10 mouse cellular contexts compared by ENCODE assay signal in genomic region chr15:97720026-97720675, GRCm38 (mm10). TPM values are rescaled to one million over a fixed set of nuclear protein-coding genes. Genes with fewer than 3 reads are reported as not detected.
DNase-seq lines count a peak whose midpoint lies in the region; ATAC-seq and TF ChIP-seq lines count a peak whose summit lies in the region.
"Had no signal": no experiment of that assay in that cellular context is flagged by ENCODE, and none has a peak within 500 bp of the region (broad histone marks: within the 10 kb centered on the region; RNA-seq: fewer than 3 reads in every experiment).

No protein-coding gene starts in this region.

- H3K36me3 ChIP-seq in hindbrain, embryonic 13.5 days: no peaks in the 10 kb centered on the region
- no peaks in the 10 kb centered on the region for H3K36me3 ChIP-seq in hindbrain, embryonic 12.5 days
- H3K36me3 ChIP-seq in CH12.LX (replicated peaks in 1 of 2; ENCODE audit: control insufficient read depth in 1 of 2, insufficient read depth in 1 of 2, low read length in 1 of 2): peaks cover 28 to 71% of the 10 kb centered on the region in 2 experiments
- H3K36me3 ChIP-seq in heart, embryonic 12.5 days: no peaks in the 10 kb centered on the region
- H3K36me3 ChIP-seq in liver, postnatal 0 days (replicated peaks; ENCODE audit: insufficient read depth, low read length): no peaks in the 10 kb centered on the region

- TF ChIP-seq RAD21 in CH12.LX (IDR thresholded peaks at IDR 0.05; ENCODE audit: low read depth, low read length): no peak

- in situ Hi-C loops in CH12.LX (cut with MboI; ENCODE audit: low pct_ligation_motif_present, low pct_unique_long_range_greater_than_20kb, low sequenced_read_pairs): no loop called here

- peak overlapping the region; percentile 53; the same call in 1 of the 2 replicates for H3K27ac ChIP-seq in hindbrain, embryonic 13.5 days
- H3K27ac ChIP-seq in hindbrain, embryonic 12.5 days: no peak overlapping the region; the same call in 1 of the 2 replicates
- peak overlapping the region; percentile 84 for H3K27ac ChIP-seq in CH12.LX (ENCODE audit: insufficient read depth, low read depth)
- peak overlapping the region; percentile 24; the same call in 1 of the 2 replicates for H3K27ac ChIP-seq in heart, embryonic 12.5 days (ENCODE audit: poor library complexity, severe bottlenecking)
- H3K27ac ChIP-seq in liver, postnatal 0 days (ENCODE audit: low read depth): peak overlapping the region; percentile 70

- H3K4me3 ChIP-seq in hindbrain, embryonic 13.5 days: no peak overlapping the region
- no peak overlapping the region for H3K4me3 ChIP-seq in hindbrain, embryonic 12.5 days
- H3K4me3 ChIP-seq in CH12.LX (replicated peaks in 1 of 3; ENCODE audit: low read depth in 2 of 3, low read length in 2 of 3, poor library complexity in 1 of 3): peak overlapping the region in 2 of 3 experiments; percentile 2 to 28
- no peak overlapping the region for H3K4me3 ChIP-seq in heart, embryonic 12.5 days
- no peak overlapping the region for H3K4me3 ChIP-seq in liver, postnatal 0 days (ENCODE audit: low read depth, low read length)
- H3K4me3 ChIP-seq: myocyte had no signal

- no peak for TF ChIP-seq EP300 in CH12.LX (IDR thresholded peaks at IDR 0.05; ENCODE audit: low read length)
- no peak for TF ChIP-seq EP300 in liver, postnatal 0 days (IDR thresholded peaks at IDR 0.05; ENCODE audit: low read depth)

- H3K4me1 ChIP-seq in hindbrain, embryonic 13.5 days (replicated peaks): peaks cover 7% of the 10 kb centered on the region; the same call in 1 of the 2 replicates
- H3K4me1 ChIP-seq in hindbrain, embryonic 12.5 days: 0 out of 2 replicates have a peak, but pooled peaks cover 3% of the 10 kb centered on the region
- H3K4me1 ChIP-seq in CH12.LX (ENCODE audit: control insufficient read depth in 1 of 2, insufficient read depth in 2 of 2): peaks cover 45 to 90% of the 10 kb centered on the region in 2 experiments
- peaks cover 15% of the 10 kb centered on the region for H3K4me1 ChIP-seq in heart, embryonic 12.5 days (replicated peaks)
- no peaks in the 10 kb centered on the region for H3K4me1 ChIP-seq in liver, postnatal 0 days (ENCODE audit: insufficient read depth)

- ATAC-seq in hindbrain, embryonic 13.5 days (ENCODE audit: low FRiP score): no peak
- ATAC-seq in hindbrain, embryonic 12.5 days (ENCODE audit: low FRiP score): no peak
- ATAC-seq in heart, embryonic 12.5 days (ENCODE audit: insufficient number of reproducible peaks, low FRiP score): peak; percentile 61; the same call in 1 of the 2 replicates
- no peak for ATAC-seq in liver, postnatal 0 days

- no peak overlapping the region for H3K4me2 ChIP-seq in hindbrain, embryonic 13.5 days
- no peak overlapping the region for H3K4me2 ChIP-seq in hindbrain, embryonic 12.5 days (replicated peaks)
- 0 out of 2 replicates have a peak overlapping the region, but pooled peaks have one; percentile 37 for H3K4me2 ChIP-seq in CH12.LX (ENCODE audit: insufficient read depth, low read depth, poor library complexity, severe bottlenecking)
- no peak overlapping the region for H3K4me2 ChIP-seq in heart, embryonic 12.5 days
- H3K4me2 ChIP-seq in liver, postnatal 0 days (ENCODE audit: low read depth, low read length): no peak overlapping the region

- 81% methylated on average over 12 of the region's 12 CpGs for WGBS in hindbrain, embryonic 13.5 days
- 74% methylated on average over 12 of the region's 12 CpGs for WGBS in hindbrain, embryonic 12.5 days
- WGBS in heart, embryonic 12.5 days: 63% methylated on average over 12 of the region's 12 CpGs
- 73% methylated on average over 12 of the region's 12 CpGs for WGBS in liver, postnatal 0 days (ENCODE audit: insufficient replicate concordance)

- H3K9me3 ChIP-seq in hindbrain, embryonic 13.5 days: no peaks in the 10 kb centered on the region
- H3K9me3 ChIP-seq in hindbrain, embryonic 12.5 days (replicated peaks): no peaks in the 10 kb centered on the region
- H3K9me3 ChIP-seq in CH12.LX (replicated peaks; ENCODE audit: low read length): peaks cover 12% of the 10 kb centered on the region
- H3K9me3 ChIP-seq in heart, embryonic 12.5 days (replicated peaks): 0 out of 2 replicates have a peak, but pooled peaks cover 4% of the 10 kb centered on the region
- H3K9me3 ChIP-seq in liver, postnatal 0 days (ENCODE audit: low read length): no peaks in the 10 kb centered on the region

- dilution Hi-C loops in CH12.LX (cut with MboI; ENCODE audit: extremely low pct_ligation_motif_present, extremely low pct_unique_long_range_greater_than_20kb, low sequenced_read_pairs): no loop called here

- TF ChIP-seq POLR2A in CH12.LX (IDR thresholded peaks at IDR 0.05; ENCODE audit: low read depth, low read length): no peak

- peaks cover 4% of the 10 kb centered on the region for H3K79me2 ChIP-seq in CH12.LX (replicated peaks; ENCODE audit: control insufficient read depth, extremely low read depth, insufficient read depth, poor library complexity, severe bottlenecking)

- H3K27me3 ChIP-seq in hindbrain, embryonic 13.5 days: peaks cover 4% of the 10 kb centered on the region; the same call in 1 of the 2 replicates
- no peaks in the 10 kb centered on the region; the same call in 1 of the 2 replicates for H3K27me3 ChIP-seq in hindbrain, embryonic 12.5 days
- no peaks in the 10 kb centered on the region for H3K27me3 ChIP-seq in CH12.LX (replicated peaks)
- H3K27me3 ChIP-seq in heart, embryonic 12.5 days (replicated peaks): no peaks in the 10 kb centered on the region
- H3K27me3 ChIP-seq in liver, postnatal 0 days (ENCODE audit: insufficient read depth, low read length): no peaks in the 10 kb centered on the region

- TF ChIP-seq CTCF in CH12.LX (conservative IDR thresholded peaks at IDR 0.05 in 1 of 2, IDR thresholded peaks at IDR 0.05 in 1 of 2; ENCODE audit: low read depth in 2 of 2, low read length in 2 of 2): no peak
- no peak for TF ChIP-seq CTCF in liver, postnatal 0 days (IDR thresholded peaks at IDR 0.05; ENCODE audit: low read depth)

- H3K9ac ChIP-seq in hindbrain, embryonic 13.5 days: no peak overlapping the region
- no peak overlapping the region for H3K9ac ChIP-seq in hindbrain, embryonic 12.5 days
- H3K9ac ChIP-seq in CH12.LX (ENCODE audit: insufficient read depth, low read depth): peak overlapping the region; percentile 33
- H3K9ac ChIP-seq in heart, embryonic 12.5 days: peak overlapping the region; percentile 22; the same call in 1 of the 2 replicates
- no peak overlapping the region for H3K9ac ChIP-seq in liver, postnatal 0 days (replicated peaks)

- DNase-seq in CH12.LX (ENCODE audit: extremely low read depth): no peak
- no peak for DNase-seq in liver, postnatal 0 days
- no peak for DNase-seq in right cerebral cortex, postnatal 4 days
- no peak for DNase-seq in cerebellum, adult 11-12 months
- no peak for DNase-seq in frontal cortex, postnatal 36 days (ENCODE audit: low spot score in 2 of 2)
- DNase-seq: adrenal gland, adult 8-10 months had no signal

TF ChIP-seq in CH12.LX, 34 proteins besides CTCF, POLR2A, EP300 and RAD21 (continues in another document):
- no peak for TF ChIP-seq ZMIZ1 (IDR thresholded peaks at IDR 0.05; ENCODE audit: low read depth, low read length)
- no peak for TF ChIP-seq NELFE (IDR thresholded peaks at IDR 0.05; ENCODE audit: low read depth, low read length)
- no peak for TF ChIP-seq JUND (conservative IDR thresholded peaks at IDR 0.05; ENCODE audit: low read depth, low read length)
- no peak for TF ChIP-seq KAT2A (IDR thresholded peaks at IDR 0.05; ENCODE audit: insufficient replicate concordance, low read length)
- no peak for TF ChIP-seq TCF12 (IDR thresholded peaks at IDR 0.05; ENCODE audit: low read depth, low read length)
- no peak for TF ChIP-seq MEF2A (IDR thresholded peaks at IDR 0.05; ENCODE audit: borderline replicate concordance, low read depth, low read length)
- no peak for TF ChIP-seq ZNF384 (IDR thresholded peaks at IDR 0.05; ENCODE audit: low read depth, low read length)
- no peak for TF ChIP-seq MAZ (IDR thresholded peaks at IDR 0.05; ENCODE audit: low read depth, low read length)

RNA-seq across cellular contexts. Expression of gene Endou, which starts 11.0 kb away (rescaled TPM):
- 0.21 and 0.29 TPM in 2 replicates for polyA plus RNA-seq in hindbrain, embryonic 13.5 days (2015; fragmentation: Nextera tagmentation; extraction: Ambion mirVana)
- 0.25 TPM in 2 replicates for polyA plus RNA-seq in hindbrain, embryonic 12.5 days (2016; fragmentation: Nextera tagmentation; extraction: Ambion mirVana)
- total RNA-seq in CH12.LX (2012; rRNA removed): 38.9 and 49.5 TPM in 2 replicates
- 60.5 and 66.9 TPM in 2 replicates for total RNA-seq in CH12.LX (2014; rRNA removed)
- polyA plus RNA-seq in CH12.LX (2012; ENCODE audit: insufficient read length, low read depth): 64.0 and 69.8 TPM in 2 replicates
- polyA plus RNA-seq in heart, embryonic 12.5 days (2016; fragmentation: Nextera tagmentation; extraction: Ambion mirVana): 0.14 and 0.15 TPM in 2 replicates
- 0.66 and 0.82 TPM in 2 replicates for polyA plus RNA-seq in liver, postnatal 0 days (2015; fragmentation: Nextera tagmentation; extraction: Ambion mirVana)

RNA-seq across cellular contexts. Expression of gene Rpap3, which starts 14.5 kb away (rescaled TPM):
- 35.6 TPM in 2 replicates for polyA plus RNA-seq in hindbrain, embryonic 13.5 days (2015; fragmentation: Nextera tagmentation; extraction: Ambion mirVana)
- polyA plus RNA-seq in hindbrain, embryonic 12.5 days (2016; fragmentation: Nextera tagmentation; extraction: Ambion mirVana): 36.8 and 40.9 TPM in 2 replicates
- 43.1 and 51.8 TPM in 2 replicates for total RNA-seq in CH12.LX (2012; rRNA removed)
- 73.7 and 88.8 TPM in 2 replicates for total RNA-seq in CH12.LX (2014; rRNA removed)
- polyA plus RNA-seq in CH12.LX (2012; ENCODE audit: insufficient read length, low read depth): 69.1 and 83.7 TPM in 2 replicates
- polyA plus RNA-seq in heart, embryonic 12.5 days (2016; fragmentation: Nextera tagmentation; extraction: Ambion mirVana): 21.5 and 23.7 TPM in 2 replicates
- polyA plus RNA-seq in liver, postnatal 0 days (2015; fragmentation: Nextera tagmentation; extraction: Ambion mirVana): 6.7 and 7.8 TPM in 2 replicates

RNA-seq across cellular contexts. Expression of gene Rapgef3, which starts 47.6 kb away (rescaled TPM):
- polyA plus RNA-seq in hindbrain, embryonic 13.5 days (2015; fragmentation: Nextera tagmentation; extraction: Ambion mirVana): 10.4 and 10.8 TPM in 2 replicates
- 9.1 and 10.7 TPM in 2 replicates for polyA plus RNA-seq in hindbrain, embryonic 12.5 days (2016; fragmentation: Nextera tagmentation; extraction: Ambion mirVana)
- total RNA-seq in CH12.LX (2012; rRNA removed) (2.8 and 3.4 TPM in 2 replicates), CH12.LX (2014; rRNA removed) (2.2 and 3.2 TPM in 2 replicates)
- polyA plus RNA-seq in CH12.LX (2012; ENCODE audit: insufficient read length, low read depth): 1.7 and 2.5 TPM in 2 replicates
- polyA plus RNA-seq in heart, embryonic 12.5 days (2016; fragmentation: Nextera tagmentation; extraction: Ambion mirVana): 22.0 and 22.9 TPM in 2 replicates
- 1.5 and 1.9 TPM in 2 replicates for polyA plus RNA-seq in liver, postnatal 0 days (2015; fragmentation: Nextera tagmentation; extraction: Ambion mirVana)

RNA-seq across cellular contexts. Expression of gene Slc48a1, which starts 58.2 kb away (rescaled TPM):
- 59.8 and 62.9 TPM in 2 replicates for polyA plus RNA-seq in hindbrain, embryonic 13.5 days (2015; fragmentation: Nextera tagmentation; extraction: Ambion mirVana)
- polyA plus RNA-seq in hindbrain, embryonic 12.5 days (2016; fragmentation: Nextera tagmentation; extraction: Ambion mirVana): 41.6 and 43.3 TPM in 2 replicates
- total RNA-seq in CH12.LX (2012; rRNA removed): 35.0 and 39.4 TPM in 2 replicates
- 23.2 and 25.4 TPM in 2 replicates for total RNA-seq in CH12.LX (2014; rRNA removed)
- polyA plus RNA-seq in CH12.LX (2012; ENCODE audit: insufficient read length, low read depth): 50.6 and 56.0 TPM in 2 replicates
- polyA plus RNA-seq in heart, embryonic 12.5 days (2016; fragmentation: Nextera tagmentation; extraction: Ambion mirVana): 52.9 and 55.0 TPM in 2 replicates
- polyA plus RNA-seq in liver, postnatal 0 days (2015; fragmentation: Nextera tagmentation; extraction: Ambion mirVana): 59.0 and 61.1 TPM in 2 replicates

Comparison
In these comparisons a context has a peak if more than half of its experiments do, and no peak if none do; other contexts are left out.
1. H3K4me3 ChIP-seq: peak in CH12.LX (2 of 3); none in hindbrain, embryonic 13.5 days (single experiment), hindbrain, embryonic 12.5 days (single experiment), heart, embryonic 12.5 days (single experiment) and liver, postnatal 0 days (single experiment).
2. H3K9ac ChIP-seq: peak in CH12.LX (single experiment) and heart, embryonic 12.5 days (single experiment); none in hindbrain, embryonic 13.5 days (single experiment), hindbrain, embryonic 12.5 days (single experiment) and liver, postnatal 0 days (single experiment).
3. RNA of gene Endou, which starts 11.0 kb away (polyA plus RNA-seq): 64.0 to 69.8 TPM in CH12.LX; 0.66 to 0.82 TPM in liver, postnatal 0 days, 0.21 to 0.29 TPM in hindbrain, embryonic 13.5 days, 0.25 TPM in hindbrain, embryonic 12.5 days and 0.14 to 0.15 TPM in heart, embryonic 12.5 days; every median in the first group is over 10 times any median in the second.